Mouse (Mus musculus): ENCODE measurements around the gene Mmachc.

DNA sequence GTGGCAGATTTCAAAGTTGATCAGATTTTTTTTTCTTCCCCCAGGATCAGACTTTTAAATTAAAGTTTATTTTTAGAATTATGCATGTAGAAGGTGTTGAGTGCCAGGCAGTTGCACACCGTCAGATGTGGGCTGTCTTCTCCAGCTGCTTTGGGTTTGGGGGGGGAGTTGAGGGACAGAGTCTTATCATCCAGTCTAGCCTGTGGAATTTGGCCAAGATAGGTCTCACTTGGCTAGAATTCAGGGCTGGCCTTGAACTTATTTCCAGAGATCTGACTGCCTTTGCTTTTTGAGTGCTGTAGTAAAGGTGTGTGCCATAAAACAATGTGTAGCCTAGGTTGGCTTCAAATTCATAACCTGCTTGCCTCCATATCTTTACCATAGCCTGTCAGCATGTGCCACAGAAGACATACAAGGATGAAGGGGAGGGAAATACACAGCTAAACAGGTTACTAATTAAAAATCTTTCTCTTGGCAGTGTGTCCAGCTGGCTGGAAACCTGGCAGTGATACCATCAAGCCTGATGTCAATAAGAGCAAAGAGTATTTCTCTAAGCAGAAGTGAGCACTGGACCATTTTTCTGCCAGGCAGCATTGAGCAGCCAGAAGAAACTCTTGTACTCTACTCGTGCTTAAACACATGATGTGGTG, 9.4 kb downstream of the Mmachc start:
- TF ChIP-seq CTCF (IDR thresholded peaks at IDR 0.05; ENCODE audit: low read depth, low read length) (no peak), POLR2A (IDR thresholded peaks at IDR 0.05; ENCODE audit: insufficient read depth, low read length) (no peak)

Measured in ES-Bruce4 (cell line).